8 mouse cellular contexts compared by ENCODE assay signal in genomic region chr3:53729810-53730209, GRCm38 (mm10).
DNase-seq lines count a peak whose midpoint lies in the region; ATAC-seq and TF ChIP-seq lines count a peak whose summit lies in the region.

No protein-coding gene starts in this region.

- H3K4me2 ChIP-seq in heart, embryonic 11.5 days: peak overlapping the region; percentile 56

- H3K27me3 ChIP-seq in cerebellum, adult 2 months (ENCODE audit: control insufficient read depth, insufficient read depth, low read length): no peaks in the 10 kb centered on the region
- no peaks in the 10 kb centered on the region for H3K27me3 ChIP-seq in heart, embryonic 11.5 days (ENCODE audit: control insufficient read depth, insufficient read depth, low read length)

- DNase-seq in cerebellum, adult 2 months: peak in 1 of 2 experiments; percentile 17
- DNase-seq in cerebellum, adult 9-10 months: no peak
- peak; percentile 24 for DNase-seq in right cerebral cortex, adult 18-20 months
- DNase-seq in right cerebral cortex, postnatal 36 days (ENCODE audit: low spot score in 2 of 2): no peak
- DNase-seq in large intestine, adult 2 months (ENCODE audit: low read depth, low spot score): peak; percentile 8
- DNase-seq in lung, postnatal 4 days: peak; percentile 33 to 49

- no peaks in the 10 kb centered on the region for H3K4me1 ChIP-seq in cerebellum, adult 2 months (ENCODE audit: control insufficient read depth, insufficient read depth, low read length)
- H3K4me1 ChIP-seq in heart, embryonic 11.5 days (ENCODE audit: control insufficient read depth, insufficient read depth, low read length): peaks cover 4% of the 10 kb centered on the region

- no peak overlapping the region for H3K4me3 ChIP-seq in cerebellum, adult 2 months (replicated peaks; ENCODE audit: insufficient read depth, low read depth, low read length)
- peak overlapping the region; percentile 4; the same call in 1 of the 2 replicates for H3K4me3 ChIP-seq in heart, embryonic 11.5 days (ENCODE audit: low read depth, low read length)

- no peak overlapping the region for H3K9ac ChIP-seq in heart, embryonic 11.5 days (ENCODE audit: low read depth, low read length)

- no peak for TF ChIP-seq POLR2A in cerebellum, adult 2 months (IDR thresholded peaks at IDR 0.05; ENCODE audit: borderline replicate concordance, insufficient read depth, low read length)

- 0 out of 2 replicates have a peak, but pooled peaks cover 2% of the 10 kb centered on the region for H3K9me3 ChIP-seq in heart, embryonic 11.5 days (replicated peaks; ENCODE audit: control insufficient read depth, low read length)

- 43% methylated on average over 5 of the region's 5 CpGs for WGBS in cerebellum, adult 2 months
- 12% methylated on average over 5 of the region's 5 CpGs for WGBS in heart, embryonic 11.5 days (ENCODE audit: insufficient replicate concordance)
- 13% methylated on average over 5 of the region's 5 CpGs for WGBS in large intestine, adult 2 months

- peak; percentile 53; the same call in 1 of the 2 replicates for TF ChIP-seq CTCF in cerebellum, adult 2 months (IDR thresholded peaks at IDR 0.05; ENCODE audit: borderline replicate concordance, insufficient read depth, low read depth, low read length)

- H3K27ac ChIP-seq in cerebellum, adult 2 months (ENCODE audit: insufficient read depth, low read length): no peak overlapping the region
- peak overlapping the region; percentile 60 for H3K27ac ChIP-seq in heart, embryonic 11.5 days (ENCODE audit: low read depth, low read length)

- no peak for ATAC-seq in heart, embryonic 11.5 days (replicated peaks; ENCODE audit: insufficient number of reproducible peaks, low FRiP score, low TSS enrichment)
- ATAC-seq in monocyte, adult 5-6 weeks (replicated peaks; ENCODE audit: insufficient number of reproducible peaks, low FRiP score, low TSS enrichment, poor library complexity, severe bottlenecking): no peak

- H3K36me3 ChIP-seq in heart, embryonic 11.5 days (ENCODE audit: control insufficient read depth, insufficient read depth, low read length): no peaks in the 10 kb centered on the region

Comparison
In these comparisons a context has a peak if more than half of its experiments do, and no peak if none do; other contexts are left out.
1. DNase-seq: peak in right cerebral cortex, adult 18-20 months (single experiment), large intestine, adult 2 months (single experiment) and lung, postnatal 4 days (2 of 2); none in cerebellum, adult 9-10 months (single experiment) and right cerebral cortex, postnatal 36 days (0 of 2).